Mouse (Mus musculus): ENCODE data around the gene Smim4.

GRCm38 (mm10) chr14:31135495-31136410, 7.0 kb upstream of the Smim4 start:
- TF ChIP-seq POLR2A (IDR thresholded peaks at IDR 0.05; ENCODE audit: control insufficient read depth, extremely low read depth, insufficient read depth, low read length, poor library complexity) (no peak), CTCF (IDR thresholded peaks at IDR 0.05; ENCODE audit: borderline replicate concordance, control insufficient read depth, extremely low read depth, insufficient read depth, low read length, poor library complexity) (no peak)

Data from thymus, adult 2 months (tissue).